Mouse (Mus musculus) embryonic facial prominence, embryonic 15.5 days (tissue): ENCODE data around the gene Cltc. TPM values are rescaled to one million over a fixed set of nuclear protein-coding genes. Genes with fewer than 3 reads are reported as not detected.
"Not testable (repeated sequence)": the region's sequence is repeated elsewhere in the genome, so short reads cannot be mapped to it uniquely, and the experiment has no call there.

Experiments
- ATAC-seq: fragments of 200-750 bp; cut with Nextera tagmentation; 2 replicates; pipeline ENCODE4 v1.8.0; 2017; ENCODE audit warnings: low read depth, moderate TSS enrichment; ENCODE audit not compliant: insufficient number of reproducible peaks, low FRiP score, low TSS enrichment
- H3K27ac ChIP-seq: fragments of 300-500 bp; sonication (generic); replicated peaks from 2 replicates; pipeline ENCODE4 v1.5.1; 2015; ENCODE audit warnings: mild to moderate bottlenecking, inconsistent platforms
- H3K27me3 ChIP-seq: fragments of 300-500 bp; sonication (generic); 2 replicates; pipeline ENCODE4 v1.6.1; 2015; ENCODE audit warnings: inconsistent platforms
- H3K36me3 ChIP-seq: fragments of 300-500 bp; sonication (generic); 2 replicates; pipeline ENCODE4 v1.6.1; 2015; ENCODE audit warnings: mild to moderate bottlenecking, inconsistent platforms
- H3K4me1 ChIP-seq: fragments of 300-500 bp; sonication (generic); 2 replicates; pipeline ENCODE4 v1.6.1; 2015; ENCODE audit warnings: inconsistent platforms
- H3K4me2 ChIP-seq: fragments of 300-500 bp; sonication (generic); replicated peaks from 2 replicates; pipeline ENCODE4 v1.6.1; 2015; ENCODE audit warnings: mild to moderate bottlenecking, inconsistent platforms
- H3K4me3 ChIP-seq: fragments of 300-500 bp; sonication (generic); replicated peaks from 2 replicates; pipeline ENCODE4 v1.5.1; 2015; ENCODE audit warnings: mild to moderate bottlenecking, inconsistent platforms
- H3K9ac ChIP-seq: fragments of 300-500 bp; sonication (generic); 2 replicates; pipeline ENCODE4 v1.6.1; 2015; ENCODE audit warnings: inconsistent platforms
- H3K9me3 ChIP-seq: fragments of 300-500 bp; sonication (generic); replicated peaks from 2 replicates; pipeline ENCODE4 v1.6.1; 2016; ENCODE audit warnings: inconsistent platforms
- WGBS: fragments of 180-500 bp; shearing (Covaris S2); methylation state at CpG from one replicate; pipeline ENCODE4 v1.1.7; 2015; 5-methylcytosine and 5-hydroxymethylcytosine counted together
- polyA plus RNA-seq: library from polyadenylated mRNA; unstranded; fragments of >200 nt; fragmentation: Nextera tagmentation; extraction: Ambion mirVana; gene quantifications from 2 replicates; pipeline ENCODE4 v1.2.1, GENCODE M21; 2015

The Cltc gene
- polyA plus RNA-seq, 1 experiment from 2014 or later: 110 TPM

DNA sequence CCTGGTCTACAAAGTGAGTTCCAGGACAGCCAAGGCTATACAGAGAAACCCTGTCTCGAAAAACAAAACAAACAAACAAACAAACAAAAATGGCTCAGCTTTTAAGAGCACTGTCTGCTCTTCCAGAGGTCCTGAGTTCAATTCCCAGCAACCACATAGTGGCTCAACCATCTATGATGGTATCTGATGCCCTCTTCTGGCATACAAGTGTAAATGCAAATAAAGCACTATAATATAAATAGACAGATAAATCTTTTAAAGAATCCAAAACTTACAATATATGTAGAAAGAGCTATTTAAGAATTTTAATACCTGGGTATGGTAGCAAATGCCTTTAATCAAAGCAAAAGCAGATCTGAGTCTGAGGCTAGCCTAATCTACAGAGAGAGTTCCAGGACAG lies 19.1 kb downstream of the Cltc start:
- ATAC-seq, H3K27me3 ChIP-seq, H3K4me1 ChIP-seq, H3K36me3 ChIP-seq, H3K9ac ChIP-seq, H3K9me3 ChIP-seq, H3K4me3 ChIP-seq, H3K27ac ChIP-seq, H3K4me2 ChIP-seq: not testable (repeated sequence)
- 87% methylated on average over 1 of the region's 1 CpGs for WGBS

DNA sequence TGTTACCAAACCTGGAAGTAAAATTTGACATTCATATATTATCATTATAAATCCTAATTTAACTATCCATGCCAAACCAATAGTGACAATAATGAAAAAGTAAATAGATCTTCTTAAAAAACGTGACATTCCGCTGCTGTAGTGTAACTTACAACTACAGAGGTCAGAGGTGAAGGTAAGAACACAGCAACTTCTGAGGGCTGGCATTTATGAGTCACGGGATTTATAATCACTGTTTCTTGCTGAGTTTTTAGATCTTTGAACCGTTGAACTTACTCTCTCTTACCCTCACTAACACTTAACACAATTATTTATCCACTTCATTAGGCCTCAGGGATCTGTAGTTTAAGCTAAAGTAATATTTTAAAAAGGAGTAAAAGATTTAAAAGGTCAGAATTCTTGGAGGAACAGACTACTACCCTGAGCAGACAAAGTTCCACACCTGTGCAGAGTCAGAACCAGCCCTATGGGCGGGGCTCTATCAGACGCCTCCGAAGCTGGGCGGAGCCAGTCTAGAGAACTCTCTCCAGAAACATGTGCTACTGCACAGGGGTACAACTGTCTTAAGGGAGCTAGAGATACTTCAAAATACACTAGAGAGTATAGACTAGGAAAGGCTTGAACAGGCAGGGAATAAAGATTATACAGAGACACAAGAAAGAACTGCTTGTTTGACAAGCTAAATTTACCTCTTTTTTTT lies 19.9 kb downstream of the Cltc start:
- H3K9ac ChIP-seq: no peak overlapping the region
- no peak for ATAC-seq
- H3K4me2 ChIP-seq: no peak overlapping the region
- H3K27me3 ChIP-seq: no peaks in the 10 kb centered on the region
- H3K36me3 ChIP-seq: peaks cover 9% of the 10 kb centered on the region; the same call in 1 of the 2 replicates
- 74% methylated on average over 8 of the region's 8 CpGs for WGBS
- H3K4me1 ChIP-seq: no peaks in the 10 kb centered on the region
- no peak overlapping the region for H3K27ac ChIP-seq
- H3K4me3 ChIP-seq: no peak overlapping the region
- no peaks in the 10 kb centered on the region for H3K9me3 ChIP-seq

DNA sequence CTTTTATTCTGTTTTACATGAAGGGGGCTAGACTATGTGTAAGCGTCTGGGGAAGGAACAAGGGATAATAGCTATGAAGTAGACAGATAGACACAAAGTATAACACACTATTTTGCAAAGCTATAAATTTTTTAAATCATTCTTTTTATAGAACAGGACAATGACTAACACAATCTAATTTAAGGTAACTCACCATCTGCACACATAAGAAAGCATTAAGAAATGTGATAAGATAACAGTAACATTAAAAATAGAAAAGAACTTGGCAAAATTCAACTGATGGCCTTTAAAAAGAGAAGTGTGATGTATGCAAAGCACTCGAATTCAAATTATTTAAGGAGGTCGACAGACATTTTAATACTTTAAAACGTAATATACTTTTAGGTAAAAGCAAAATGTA lies 22.4 kb downstream of the Cltc start:
- no peaks in the 10 kb centered on the region for H3K27me3 ChIP-seq

DNA sequence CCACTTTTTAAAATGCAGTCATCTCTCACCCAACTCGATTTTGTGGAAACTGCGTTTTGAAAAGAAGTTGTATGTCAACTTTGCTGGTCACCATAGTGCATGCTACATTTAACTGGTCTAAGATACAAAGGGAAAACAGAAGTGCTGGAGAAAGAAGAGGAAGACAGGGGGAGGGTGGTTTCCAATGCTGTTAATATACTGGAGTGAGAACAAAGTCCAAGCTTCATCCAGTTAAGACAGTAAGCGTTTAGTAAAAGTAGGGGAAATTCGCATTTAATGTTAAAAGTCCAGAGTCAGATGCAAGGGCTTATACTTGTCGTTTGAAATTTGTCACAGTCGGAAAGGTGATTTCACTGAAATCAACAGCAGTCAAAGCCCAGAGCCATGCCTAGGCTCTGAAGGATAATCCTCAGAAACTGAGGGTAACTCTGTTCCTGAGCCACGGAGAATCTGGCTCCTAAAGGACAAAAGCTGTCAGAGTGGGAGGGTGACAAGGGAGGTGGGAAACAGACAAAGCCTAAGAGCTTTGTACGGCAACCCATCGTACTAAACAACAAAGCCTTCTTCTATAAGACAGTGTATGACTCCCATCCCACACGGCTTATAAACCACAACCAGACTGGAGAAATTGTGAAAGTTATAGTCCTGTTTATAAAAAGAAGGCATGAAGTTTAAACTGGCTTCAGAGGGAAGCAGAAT lies 23.0 kb downstream of the Cltc start:
- no peaks in the 10 kb centered on the region for H3K27me3 ChIP-seq
- H3K4me3 ChIP-seq: no peak overlapping the region
- H3K9ac ChIP-seq: no peak overlapping the region
- H3K9me3 ChIP-seq: no peaks in the 10 kb centered on the region
- no peak for ATAC-seq
- no peaks in the 10 kb centered on the region for H3K4me1 ChIP-seq
- H3K4me2 ChIP-seq: no peak overlapping the region
- H3K36me3 ChIP-seq: peaks cover 32% of the 10 kb centered on the region
- H3K27ac ChIP-seq: no peak overlapping the region
- WGBS: 73% methylated on average over 10 of the region's 10 CpGs

More for the DNA sequence above, 22.4 kb downstream of the Cltc start:
- 90% methylated on average over 4 of the region's 4 CpGs for WGBS
- Histone ChIP-seq H3K27ac (no peak overlapping the region), H3K9me3 (no peaks in the 10 kb centered on the region), H3K36me3 (peaks cover 28% of the 10 kb centered on the region), H3K4me3 (no peak overlapping the region), H3K4me2 (no peak overlapping the region), H3K4me1 (no peaks in the 10 kb centered on the region), H3K9ac (no peak overlapping the region)
- no peak for ATAC-seq

DNA sequence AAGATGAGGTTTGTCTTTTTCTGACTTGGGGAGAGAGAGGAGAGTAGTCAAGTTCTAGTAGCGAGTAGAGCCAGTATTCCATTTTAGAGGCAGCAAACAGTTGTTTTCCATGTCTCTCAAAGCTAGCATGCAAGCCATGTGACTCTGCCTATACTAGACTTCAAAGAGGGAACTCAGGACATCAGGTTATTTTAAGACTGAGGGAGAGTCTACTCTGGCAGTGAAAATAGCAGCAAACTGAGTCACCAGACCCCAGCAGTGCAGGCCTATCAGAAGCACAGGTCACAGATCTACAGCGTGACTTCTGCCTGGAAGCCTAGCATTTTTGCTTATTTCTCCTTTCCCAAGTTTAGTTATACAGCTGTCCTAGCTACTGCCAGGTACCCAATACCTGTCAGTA lies 25.9 kb downstream of the Cltc start:
- Histone ChIP-seq H3K36me3 (peaks cover 52% of the 10 kb centered on the region), H3K9me3 (no peaks in the 10 kb centered on the region), H3K27me3 (no peaks in the 10 kb centered on the region), H3K9ac (no peak overlapping the region), H3K4me2 (no peak overlapping the region), H3K4me3 (no peak overlapping the region), H3K4me1 (no peaks in the 10 kb centered on the region), H3K27ac (no peak overlapping the region)
- no peak for ATAC-seq
- 80% methylated on average over 2 of the region's 2 CpGs for WGBS

DNA sequence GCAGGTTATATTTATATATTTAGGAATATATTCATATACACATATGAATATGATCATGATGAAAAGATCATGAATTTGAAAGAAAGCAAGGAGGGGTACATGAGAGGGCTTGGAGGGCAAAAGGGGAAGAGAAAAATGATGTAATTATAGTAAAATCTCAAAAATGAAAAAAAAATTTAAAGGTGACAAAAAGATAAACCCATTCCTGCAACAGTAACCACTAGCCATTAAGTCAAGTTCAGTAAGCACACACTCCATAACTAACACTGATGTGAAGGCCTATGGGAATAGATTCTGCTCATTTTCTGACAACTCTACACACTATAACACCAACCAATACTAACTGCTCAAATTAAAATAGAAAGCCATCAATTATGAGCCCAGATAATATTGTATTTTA lies 31.8 kb downstream of the Cltc start:
- no peak for ATAC-seq
- no peak overlapping the region for H3K27ac ChIP-seq
- H3K27me3 ChIP-seq: no peaks in the 10 kb centered on the region
- no peak overlapping the region for H3K4me3 ChIP-seq
- no peaks in the 10 kb centered on the region for H3K4me1 ChIP-seq
- H3K9me3 ChIP-seq: no peaks in the 10 kb centered on the region
- H3K36me3 ChIP-seq: peaks cover 62% of the 10 kb centered on the region
- H3K4me2 ChIP-seq: no peak overlapping the region
- H3K9ac ChIP-seq: no peak overlapping the region

DNA sequence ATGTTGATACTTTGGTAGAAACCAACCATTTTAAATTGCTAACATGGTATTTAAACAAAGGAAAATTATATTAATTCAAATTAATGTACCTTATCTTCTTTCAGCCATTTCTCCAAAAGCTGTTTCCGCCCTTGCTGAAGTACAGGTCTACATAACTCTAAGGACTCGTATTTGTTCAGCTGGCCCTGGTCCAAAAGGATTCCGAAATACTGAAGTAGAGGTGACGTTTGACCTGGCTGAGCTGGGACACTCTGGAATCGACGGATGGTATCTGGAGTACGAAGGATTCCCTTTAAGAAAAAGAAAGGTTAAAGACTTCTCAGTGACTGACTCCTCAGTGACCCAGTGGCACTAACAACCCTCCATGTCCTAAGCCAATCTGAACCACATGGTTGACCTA lies 32.4 kb downstream of the Cltc start:
- Histone ChIP-seq H3K4me1 (no peaks in the 10 kb centered on the region), H3K9ac (no peak overlapping the region), H3K9me3 (no peaks in the 10 kb centered on the region), H3K4me2 (no peak overlapping the region), H3K36me3 (peaks cover 64% of the 10 kb centered on the region), H3K27ac (no peak overlapping the region), H3K4me3 (no peak overlapping the region), H3K27me3 (no peaks in the 10 kb centered on the region)
- WGBS: 91% methylated on average over 7 of the region's 7 CpGs
- no peak for ATAC-seq

DNA sequence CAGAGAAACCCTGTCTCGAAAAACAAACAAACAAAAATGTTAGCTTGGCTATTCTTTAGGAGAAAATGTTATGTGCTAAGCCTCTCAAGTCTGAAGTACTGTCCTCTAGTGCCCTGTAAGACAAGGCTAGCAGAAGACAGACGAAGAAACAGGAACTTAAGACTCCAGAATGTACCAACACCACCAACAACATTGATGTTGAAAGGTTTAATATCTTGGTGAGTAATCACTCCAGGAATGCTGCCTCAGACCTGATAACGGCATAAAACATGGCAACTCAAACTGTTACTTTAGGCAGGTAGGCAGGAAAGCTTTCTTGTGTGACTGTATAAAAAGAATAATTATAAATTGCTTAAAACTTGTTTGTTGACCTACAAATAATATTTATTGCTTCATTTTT lies 33.4 kb downstream of the Cltc start:
- Histone ChIP-seq H3K36me3 (peaks cover 66% of the 10 kb centered on the region), H3K27ac (no peak overlapping the region), H3K9ac (no peak overlapping the region), H3K4me2 (no peak overlapping the region), H3K4me1 (no peaks in the 10 kb centered on the region), H3K9me3 (no peaks in the 10 kb centered on the region), H3K4me3 (no peak overlapping the region), H3K27me3 (no peaks in the 10 kb centered on the region)
- no peak for ATAC-seq
- WGBS: 90% methylated on average over 3 of the region's 3 CpGs

DNA sequence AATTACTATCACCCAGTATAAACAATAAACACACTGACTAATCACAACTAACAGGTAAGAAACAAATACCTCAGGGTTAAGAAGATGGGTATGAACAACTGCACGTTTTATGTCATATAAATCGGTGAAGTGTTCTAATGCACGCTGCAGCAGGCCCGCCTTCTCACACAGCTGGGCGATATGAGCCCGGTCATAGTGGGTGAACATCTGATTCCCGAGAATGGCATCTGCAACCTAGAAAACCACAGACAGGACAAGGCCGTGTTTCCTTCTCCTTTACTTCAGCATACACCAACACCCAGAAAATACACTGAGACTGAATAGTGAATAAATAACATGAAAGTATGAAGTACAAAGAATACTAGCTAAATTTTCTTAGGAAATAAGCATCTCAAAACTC lies 38.0 kb downstream of the Cltc start:
- H3K36me3 ChIP-seq: peaks cover 59% of the 10 kb centered on the region
- WGBS: 84% methylated on average over 8 of the region's 8 CpGs

DNA sequence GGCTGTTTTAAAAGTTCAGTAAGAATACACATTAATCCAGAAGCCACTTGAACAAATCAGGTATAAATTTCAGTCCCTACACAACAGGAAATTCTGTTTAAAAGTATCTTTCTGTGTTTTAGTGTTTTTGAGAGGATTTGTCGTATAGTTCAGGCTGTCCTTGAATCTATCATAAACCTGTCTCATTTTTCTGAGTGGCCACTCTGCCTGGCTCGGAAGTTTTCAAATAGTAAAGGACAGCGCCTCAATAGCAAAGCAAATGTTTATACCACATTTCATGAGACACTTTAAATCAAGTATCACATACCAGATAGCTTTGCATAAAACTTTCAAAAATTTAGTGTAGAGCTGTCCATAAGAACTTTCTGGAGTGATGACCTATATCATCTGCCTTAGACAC lies 39.0 kb downstream of the Cltc start:
- no peak for ATAC-seq

More for the DNA sequence above, 38.0 kb downstream of the Cltc start:
- no peak overlapping the region for H3K27ac ChIP-seq
- no peaks in the 10 kb centered on the region for H3K27me3 ChIP-seq
- H3K4me2 ChIP-seq: no peak overlapping the region
- H3K4me3 ChIP-seq: no peak overlapping the region
- H3K9me3 ChIP-seq: no peaks in the 10 kb centered on the region
- ATAC-seq: no peak
- no peak overlapping the region for H3K9ac ChIP-seq
- no peaks in the 10 kb centered on the region for H3K4me1 ChIP-seq

DNA sequence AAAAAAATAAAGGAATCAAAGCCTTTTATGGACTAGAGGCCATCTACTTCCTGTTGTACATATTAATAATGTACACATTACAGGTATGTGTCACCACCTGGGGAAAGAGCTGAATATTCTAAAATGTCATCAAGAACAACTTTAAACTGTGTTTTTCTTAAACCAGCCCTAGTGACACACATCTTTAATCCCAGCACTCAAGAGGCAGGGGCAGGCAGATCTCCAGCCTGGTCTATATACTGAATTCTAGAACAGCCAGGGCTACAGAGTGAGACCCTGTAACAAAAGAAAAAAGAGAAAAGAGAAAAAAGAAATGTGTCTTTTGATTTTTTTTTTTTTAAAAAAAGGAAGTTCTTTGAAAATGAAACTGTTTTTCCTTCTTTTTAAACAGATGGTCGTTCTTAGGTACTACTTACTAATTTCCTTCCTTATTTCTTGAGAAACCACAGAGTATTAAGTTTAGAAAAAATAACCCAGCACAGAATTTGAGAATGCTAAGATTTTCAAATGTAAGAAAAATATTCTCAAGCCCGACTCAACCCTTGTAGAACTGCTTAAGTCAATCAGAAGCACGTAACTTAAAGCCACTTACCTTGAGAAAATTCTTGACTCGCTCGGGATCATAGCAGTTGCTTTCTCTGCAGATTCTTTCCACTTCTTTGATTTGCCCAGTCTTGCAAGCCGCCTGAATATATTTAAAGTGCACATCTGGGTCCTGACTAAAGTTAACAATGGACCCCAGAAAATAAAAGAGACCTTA lies 39.9 kb downstream of the Cltc start:
- Histone ChIP-seq H3K9me3 (no peaks in the 10 kb centered on the region), H3K4me1 (no peaks in the 10 kb centered on the region), H3K27me3 (no peaks in the 10 kb centered on the region), H3K4me2 (no peak overlapping the region), H3K36me3 (peaks cover 59% of the 10 kb centered on the region), H3K27ac (no peak overlapping the region), H3K4me3 (no peak overlapping the region), H3K9ac (no peak overlapping the region)
- no peak for ATAC-seq
- 80% methylated on average over 6 of the region's 6 CpGs for WGBS

More for the DNA sequence above, 39.0 kb downstream of the Cltc start:
- Histone ChIP-seq H3K9me3 (no peaks in the 10 kb centered on the region), H3K9ac (no peak overlapping the region), H3K4me3 (no peak overlapping the region), H3K4me1 (no peaks in the 10 kb centered on the region), H3K27me3 (no peaks in the 10 kb centered on the region), H3K27ac (no peak overlapping the region), H3K4me2 (no peak overlapping the region), H3K36me3 (peaks cover 60% of the 10 kb centered on the region)
- 97% methylated on average over 3 of the region's 3 CpGs for WGBS
